9 mouse cellular contexts compared by ENCODE assay signal in genomic region chr11:43643180-43643591, GRCm38 (mm10). TPM values are rescaled to one million over a fixed set of nuclear protein-coding genes. Genes with fewer than 3 reads are reported as not detected.
DNase-seq lines count a peak whose midpoint lies in the region; ATAC-seq and TF ChIP-seq lines count a peak whose summit lies in the region.
"Had no signal": no experiment of that assay in that cellular context is flagged by ENCODE, and none has a peak within 500 bp of the region (broad histone marks: within the 10 kb centered on the region; RNA-seq: fewer than 3 reads in every experiment).

No protein-coding gene starts in this region.

- H3K9me3 ChIP-seq in liver, postnatal 0 days (ENCODE audit: low read length): no peaks in the 10 kb centered on the region
- no peaks in the 10 kb centered on the region for H3K9me3 ChIP-seq in forebrain, embryonic 14.5 days (replicated peaks; ENCODE audit: control insufficient read depth, low read length)

- peak; percentile 65 for DNase-seq in liver, postnatal 0 days
- DNase-seq in liver: no peak
- peak; percentile 94 for DNase-seq in forebrain, embryonic 14.5 days (ENCODE audit: low spot score)
- peak; percentile 27 for DNase-seq in heart, postnatal 25 days (ENCODE audit: low spot score)
- DNase-seq in kidney, postnatal 36 days: peak; percentile 94 to 98
- DNase-seq in lung, postnatal 14 days: peak; percentile 88
- peak; percentile 70 to 73 for DNase-seq in right cerebral cortex, adult 2 months (ENCODE audit: low spot score in 2 of 2)
- DNase-seq in B cell, adult 2 months: no peak

- intact Hi-C loops in heart, postnatal 25 days (cut with DNase I): no loop called here

- peak; percentile 49; the same call in 1 of the 2 replicates for ATAC-seq in liver, postnatal 0 days
- ATAC-seq in forebrain, embryonic 14.5 days: peak; percentile 93

- no peak for TF ChIP-seq CTCF in liver, postnatal 0 days (IDR thresholded peaks at IDR 0.05; ENCODE audit: low read depth)

- peaks cover 5% of the 10 kb centered on the region; the same call in 1 of the 2 replicates for H3K4me1 ChIP-seq in liver, postnatal 0 days (ENCODE audit: insufficient read depth)
- H3K4me1 ChIP-seq in forebrain, embryonic 14.5 days (ENCODE audit: control insufficient read depth, insufficient read depth, low read length): peaks cover 15% of the 10 kb centered on the region

- no peak overlapping the region for H3K27ac ChIP-seq in liver, postnatal 0 days (ENCODE audit: low read depth)
- H3K27ac ChIP-seq in forebrain, embryonic 14.5 days (ENCODE audit: low read depth, low read length): peak overlapping the region; percentile 78; the same call in 1 of the 2 replicates

- H3K4me2 ChIP-seq in liver, postnatal 0 days (ENCODE audit: low read depth, low read length): no peak overlapping the region
- H3K4me2 ChIP-seq in forebrain, embryonic 14.5 days (ENCODE audit: low read length): peak overlapping the region; percentile 24; the same call in 1 of the 2 replicates

- no peaks in the 10 kb centered on the region for H3K27me3 ChIP-seq in liver, postnatal 0 days (ENCODE audit: insufficient read depth, low read length)
- no peaks in the 10 kb centered on the region for H3K27me3 ChIP-seq in forebrain, embryonic 14.5 days (replicated peaks; ENCODE audit: control insufficient read depth, insufficient read depth, low read length)

- H3K4me3 ChIP-seq in liver, postnatal 0 days (ENCODE audit: low read depth, low read length): no peak overlapping the region
- no peak overlapping the region for H3K4me3 ChIP-seq in forebrain, embryonic 14.5 days (ENCODE audit: low read depth, low read length)

- 41% methylated on average over 2 of the region's 2 CpGs for WGBS in liver, postnatal 0 days (ENCODE audit: insufficient replicate concordance)
- WGBS in forebrain, embryonic 14.5 days: 6% methylated on average over 2 of the region's 2 CpGs

- no peaks in the 10 kb centered on the region for H3K36me3 ChIP-seq in liver, postnatal 0 days (replicated peaks; ENCODE audit: insufficient read depth, low read length)
- no peaks in the 10 kb centered on the region for H3K36me3 ChIP-seq in forebrain, embryonic 14.5 days (ENCODE audit: control insufficient read depth, insufficient read depth, low read length)

- no peak overlapping the region for H3K9ac ChIP-seq in liver, postnatal 0 days (replicated peaks)
- 0 out of 2 replicates have a peak overlapping the region, but pooled peaks have one; percentile 25 for H3K9ac ChIP-seq in forebrain, embryonic 14.5 days (ENCODE audit: low read length)

- no peak for TF ChIP-seq EP300 in liver, postnatal 0 days (IDR thresholded peaks at IDR 0.05; ENCODE audit: low read depth)

RNA-seq across cellular contexts. Expression of gene Pwwp2a, which starts 38.6 kb away (rescaled TPM):
- 6.9 and 7.1 TPM in 2 replicates for polyA plus RNA-seq in liver, postnatal 0 days (2015; fragmentation: Nextera tagmentation; extraction: Ambion mirVana)
- 22.4 and 26.7 TPM in 2 replicates for polyA plus RNA-seq in forebrain, embryonic 14.5 days (2014; fragmentation: Nextera tagmentation; extraction: Ambion mirVana)
- 10 to 100 TPM; 18.9 to 20.9 TPM for total RNA-seq in heart, postnatal 25 days (2021)

RNA-seq across cellular contexts. Expression of gene Fabp6, which starts 41.8 kb away (rescaled TPM):
- not detected in 2 replicates for polyA plus RNA-seq in liver, postnatal 0 days (2015; fragmentation: Nextera tagmentation; extraction: Ambion mirVana)
- not detected in 2 replicates for polyA plus RNA-seq in forebrain, embryonic 14.5 days (2014; fragmentation: Nextera tagmentation; extraction: Ambion mirVana)
- not detected for total RNA-seq in heart, postnatal 25 days (2021)
- total RNA-seq: ES-E14 had no signal

RNA-seq across cellular contexts. Expression of gene 4933415A04Rik, which starts 56.3 kb away (rescaled TPM):
- 0.51 and 0.72 TPM in 2 replicates for polyA plus RNA-seq in liver, postnatal 0 days (2015; fragmentation: Nextera tagmentation; extraction: Ambion mirVana)
- polyA plus RNA-seq in forebrain, embryonic 14.5 days (2014; fragmentation: Nextera tagmentation; extraction: Ambion mirVana): 1.2 and 2.0 TPM in 2 replicates
- total RNA-seq in heart, postnatal 25 days (2021): under 1 TPM; 0.49 to 0.67 TPM

Comparison
In these comparisons a context has a peak if more than half of its experiments do, and no peak if none do; other contexts are left out.
1. DNase-seq: peak in liver, postnatal 0 days (single experiment), forebrain, embryonic 14.5 days (single experiment), heart, postnatal 25 days (single experiment), kidney, postnatal 36 days (2 of 2), lung, postnatal 14 days (single experiment) and right cerebral cortex, adult 2 months (2 of 2); none in liver (single experiment) and B cell, adult 2 months (0 of 2).